Mouse (Mus musculus): ENCODE measurements at regions not wholly inside any gene's neighbourhood (a gene's known extent, or its start where the extent isn't known, plus 50 kb on each side); places are given as distances from the start of the nearest gene placed in this dataset.

DNA sequence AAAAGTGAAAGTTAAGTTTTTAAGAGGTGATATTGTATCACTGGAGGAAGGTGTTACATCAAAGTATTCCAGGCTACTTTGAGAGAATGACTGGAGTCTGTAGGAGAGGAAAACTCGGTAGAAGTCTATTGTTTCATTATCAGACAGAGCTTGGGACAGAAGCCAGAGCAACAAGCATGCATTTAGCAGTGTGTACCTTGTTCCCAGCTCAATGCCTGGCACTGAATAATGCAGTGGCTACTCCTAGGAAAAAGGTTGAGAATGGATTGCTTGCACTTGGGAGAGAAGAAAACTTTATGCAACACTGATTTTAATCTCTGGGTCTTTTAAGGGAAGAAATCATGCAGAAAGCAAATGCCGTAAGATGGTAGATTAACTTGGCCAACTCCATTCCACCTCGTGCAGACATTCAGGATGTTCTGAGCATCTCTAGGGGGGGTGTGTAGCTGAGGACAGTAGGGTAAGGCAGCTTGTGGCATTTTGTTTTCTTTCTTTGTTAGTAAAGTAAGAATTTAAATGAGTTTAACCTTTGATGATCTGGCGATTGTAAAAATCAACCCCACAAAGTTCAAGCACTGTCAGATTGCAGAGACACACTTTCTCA, 138.5 kb upstream of the Astn2 start:
- TF ChIP-seq POLR2A (IDR thresholded peaks at IDR 0.05; ENCODE audit: insufficient read depth, low read depth, low read length) (no peak), CTCF (IDR thresholded peaks at IDR 0.05; ENCODE audit: insufficient read depth, low read depth, low read length) (no peak)

Data from olfactory bulb, adult 2 months (tissue).